Mouse (Mus musculus) right cerebral cortex, adult 2 months (tissue): ENCODE results near the gene Naa50.
A peak's percentile ranks its signal among the peaks of the same experiment; 100 is the strongest.

Source experiments
- DNase-seq, 2 experiments: peaks; one replicate each; pipeline ENCODE4 v3.0.0; 2021 to 2022; ENCODE audit warnings: low spot score in 2 of 2

Naa50 gene

DNA sequence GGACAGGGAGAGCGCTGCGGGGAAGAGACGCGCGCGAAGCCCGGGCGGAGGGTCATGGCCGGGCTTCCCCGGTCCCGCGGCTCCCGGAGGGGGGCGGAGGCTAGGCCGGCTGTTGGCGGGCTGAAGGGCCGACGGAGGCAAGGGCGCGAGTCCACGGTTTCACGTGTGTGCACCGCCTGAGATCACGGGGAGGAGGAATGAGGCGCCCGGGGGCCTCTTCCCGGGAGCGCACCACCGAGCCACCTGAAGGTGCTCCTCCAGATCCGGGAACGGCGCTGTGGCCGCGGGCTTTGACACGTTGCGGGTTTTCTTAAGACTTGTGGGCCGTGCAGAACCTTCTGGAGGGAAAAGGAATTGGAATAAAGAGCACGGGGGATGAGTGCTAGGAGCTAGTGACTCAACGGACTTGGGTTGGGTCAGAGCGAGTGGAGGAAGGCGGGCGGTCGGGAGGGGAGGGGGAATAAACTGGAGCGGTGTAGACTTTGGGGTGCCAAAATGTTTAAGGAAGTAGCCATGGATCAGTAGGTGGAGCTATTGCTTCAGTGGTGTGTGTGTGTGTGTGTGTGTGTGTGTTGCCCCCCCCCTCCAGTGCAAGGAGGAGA lies 657 bp downstream of the Naa50 start:
- DNase-seq = peak; percentile 61 to 66

DNA sequence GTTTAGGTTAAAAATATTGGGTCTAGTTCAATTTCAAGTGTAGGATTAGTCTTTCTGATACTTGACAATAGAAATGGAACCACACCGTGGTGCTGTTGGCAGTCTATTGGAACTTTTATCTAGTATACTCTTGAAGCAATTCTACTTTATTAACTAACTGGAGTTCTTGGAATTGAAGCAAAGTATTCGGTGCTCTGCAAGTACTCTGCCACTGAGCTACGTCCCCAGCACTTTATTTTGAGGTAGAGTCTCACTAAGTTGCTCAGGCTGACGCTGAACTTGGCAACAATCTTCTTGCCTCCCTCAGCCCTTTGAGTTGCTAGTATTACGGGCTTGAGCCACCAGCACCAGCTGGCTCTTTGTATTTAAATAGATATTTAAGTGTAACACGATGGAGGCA lies 1.9 kb downstream of the Naa50 start:
- peak in 1 of 2 experiments; percentile 36 for DNase-seq

DNA sequence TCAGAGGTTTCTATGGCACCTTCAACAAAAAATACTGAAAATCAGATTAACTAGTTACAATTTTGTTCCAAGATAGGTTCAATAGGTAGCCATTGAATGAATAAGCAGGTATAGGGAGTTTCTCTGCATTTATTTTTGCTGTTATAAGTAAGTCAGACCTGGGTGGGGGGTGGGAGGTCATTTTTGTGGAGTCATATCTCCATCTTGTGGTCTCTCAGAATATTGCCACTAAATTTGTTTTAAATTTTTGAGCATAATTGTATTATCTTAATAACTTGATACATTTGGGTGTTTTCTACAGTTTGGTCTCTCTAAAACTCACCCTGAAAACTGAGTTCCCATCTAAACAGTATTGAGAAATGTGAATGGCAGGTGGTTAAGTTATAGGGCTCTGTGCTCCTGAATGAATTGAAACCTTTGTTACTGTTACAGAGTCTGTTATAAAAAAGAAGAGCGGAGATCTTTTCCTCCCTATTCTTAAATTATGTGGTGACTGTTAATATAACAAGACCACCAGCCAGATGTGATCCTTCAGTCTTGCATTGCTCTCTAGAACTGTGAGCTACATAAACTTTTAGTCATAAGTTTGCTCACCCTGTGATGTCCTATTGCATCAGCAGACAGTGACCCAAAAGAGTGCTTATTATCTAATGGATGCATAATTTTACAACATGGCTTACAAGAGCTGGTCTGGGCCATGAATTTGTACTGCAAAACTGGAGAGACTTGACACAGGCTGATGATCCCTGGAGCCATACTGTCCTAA lies 9.6 kb downstream of the Naa50 start:
- no peak for DNase-seq

- no peak for DNase-seq
These were observed 14.9 kb downstream of the Naa50 start for GRCm38 (mm10) chr16:44154497-44155057.

DNA sequence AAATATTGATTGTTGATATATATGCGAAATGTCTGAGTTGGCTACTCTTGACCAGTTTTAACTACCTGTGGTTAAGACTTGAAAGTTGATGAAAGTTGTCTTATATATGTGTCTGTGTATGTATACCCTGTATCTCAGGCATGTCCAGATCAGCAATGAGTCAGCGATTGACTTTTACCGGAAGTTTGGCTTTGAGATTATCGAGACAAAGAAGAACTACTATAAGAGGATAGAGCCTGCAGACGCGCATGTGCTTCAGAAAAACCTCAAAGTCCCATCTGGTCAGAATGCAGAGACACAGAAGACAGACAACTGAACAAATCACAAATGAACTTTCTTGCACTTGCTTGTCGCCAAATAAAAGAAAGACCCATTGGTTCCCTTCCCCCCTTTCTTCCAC lies 19.7 kb downstream of the Naa50 start:
- no peak for DNase-seq

GRCm38 (mm10) chr16:44163831-44164230 lies 24.2 kb downstream of the Naa50 start:
- DNase-seq = no peak

DNA sequence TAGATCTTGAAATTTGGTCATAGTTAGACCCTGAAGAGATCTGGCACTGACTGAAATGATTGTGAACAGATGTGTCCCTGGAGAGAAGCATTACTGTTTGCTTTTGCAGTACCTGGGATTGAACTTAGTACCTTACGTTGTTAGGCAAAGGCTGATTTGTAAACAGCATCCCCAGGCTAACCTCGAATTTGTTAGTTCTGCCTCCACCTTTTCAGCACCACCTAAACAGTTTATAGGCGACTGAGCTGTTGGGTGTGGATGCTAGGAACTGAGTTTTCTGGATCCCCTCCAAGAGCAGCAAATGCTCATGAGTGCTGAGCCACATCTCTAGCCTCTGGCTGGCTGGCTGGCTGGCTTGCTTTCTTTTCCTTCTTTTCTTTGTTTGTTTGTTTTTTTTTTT lies 25.6 kb downstream of the Naa50 start:
- DNase-seq = no peak

- DNase-seq = no peak
These were observed 29.4 kb downstream of the Naa50 start for GRCm38 (mm10) chr16:44168990-44169389.

GRCm38 (mm10) chr16:44172297-44173154 lies 32.9 kb downstream of the Naa50 start:
- DNase-seq = peak; percentile 98 to 99

DNA sequence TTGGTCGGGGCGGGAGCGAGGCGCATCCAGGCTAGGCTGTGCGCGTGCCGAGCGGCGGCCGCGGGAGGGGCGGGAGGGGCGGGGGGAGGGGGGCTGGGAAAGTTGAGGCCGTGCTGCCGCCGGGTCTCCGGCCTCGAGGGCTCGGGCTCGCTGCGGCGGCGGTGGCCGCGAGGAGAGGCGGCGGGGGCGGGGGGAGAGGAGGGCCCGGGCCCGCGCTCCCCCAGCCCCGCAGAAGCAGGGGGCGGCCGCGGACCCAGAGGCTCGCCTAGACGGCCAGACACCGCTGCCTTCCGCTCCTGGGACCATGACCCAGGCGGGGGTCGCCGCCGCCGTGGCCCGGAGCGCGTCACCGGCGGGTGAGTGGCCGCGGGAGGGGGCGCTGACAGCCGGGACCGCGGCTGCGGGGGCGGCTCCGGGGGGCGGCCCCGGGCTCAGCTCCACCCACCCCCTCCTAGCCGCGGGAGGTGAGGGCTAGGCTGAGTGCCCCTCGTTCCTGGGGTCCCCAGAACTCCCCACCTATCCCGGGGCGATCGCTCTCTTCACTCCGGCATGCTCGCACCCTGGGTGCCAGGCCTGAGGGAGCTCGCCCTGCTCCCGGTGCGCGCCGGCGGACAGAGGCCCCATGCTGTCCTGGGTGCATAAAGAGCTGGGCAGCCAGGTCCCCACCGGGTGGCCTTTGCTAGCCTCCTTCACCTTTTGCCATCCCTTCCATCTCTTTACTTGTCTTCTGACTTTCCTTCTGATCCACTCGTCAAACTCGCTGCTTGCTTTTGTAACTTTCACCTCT lies 33.7 kb downstream of the Naa50 start, which contains the start of gene Usf3:
Gene Usf3, plus strand, starts transcription at position 92 of the 787 bp plus-strand sequence.
- DNase-seq = peak; percentile 31 to 34

DNA sequence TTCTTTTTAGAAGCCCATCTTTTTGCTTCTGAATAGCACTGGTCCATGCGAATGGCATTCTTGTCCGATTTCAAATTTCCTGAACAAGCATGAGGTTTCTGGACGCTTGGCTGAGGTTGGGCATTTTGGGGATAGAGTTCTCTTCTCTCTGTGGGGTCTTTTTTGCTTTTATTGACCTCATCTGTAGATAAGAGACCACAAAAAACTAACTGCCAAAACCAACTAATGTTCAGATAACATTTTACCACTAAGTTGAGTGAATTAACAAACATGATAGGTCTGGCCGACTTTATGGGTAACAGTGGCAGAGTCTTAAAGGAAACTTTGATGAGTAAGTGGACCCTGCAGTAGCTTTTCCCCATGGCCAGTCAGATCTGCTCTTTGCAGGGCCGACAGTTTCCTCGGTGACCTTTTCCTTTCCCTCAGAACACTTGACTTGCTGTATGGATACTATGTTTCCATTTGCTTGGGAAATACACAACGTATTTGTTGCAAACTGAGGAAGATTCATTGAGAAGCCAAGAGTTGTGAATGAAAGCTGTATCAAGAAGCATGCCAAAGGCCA lies 34.4 kb downstream of the Naa50 start:
- no peak for DNase-seq

GRCm38 (mm10) chr16:44175001-44175400 lies 35.4 kb downstream of the Naa50 start:
- no peak for DNase-seq

DNA sequence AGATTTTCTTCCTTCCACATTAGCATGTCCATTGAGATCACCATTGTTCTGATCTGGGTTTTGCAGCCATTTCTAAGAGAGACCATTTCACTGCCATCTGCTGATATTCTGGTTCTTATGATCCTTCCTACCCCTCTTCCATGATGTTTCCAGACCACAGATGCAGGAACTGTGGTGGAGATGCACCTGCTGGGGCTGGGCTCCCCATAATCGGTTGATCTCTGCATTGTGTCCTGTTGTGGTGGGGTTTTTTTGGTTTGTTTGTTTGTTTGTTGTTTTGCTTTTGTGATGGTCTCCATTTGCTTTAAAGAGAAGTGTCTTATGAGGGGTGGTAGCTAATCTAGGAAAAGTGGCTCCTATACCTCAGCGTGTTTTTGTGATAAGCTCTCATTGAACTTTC lies 36.9 kb downstream of the Naa50 start:
- no peak for DNase-seq

- no peak for DNase-seq
These were observed 38.9 kb downstream of the Naa50 start for GRCm38 (mm10) chr16:44178555-44178954.

DNA sequence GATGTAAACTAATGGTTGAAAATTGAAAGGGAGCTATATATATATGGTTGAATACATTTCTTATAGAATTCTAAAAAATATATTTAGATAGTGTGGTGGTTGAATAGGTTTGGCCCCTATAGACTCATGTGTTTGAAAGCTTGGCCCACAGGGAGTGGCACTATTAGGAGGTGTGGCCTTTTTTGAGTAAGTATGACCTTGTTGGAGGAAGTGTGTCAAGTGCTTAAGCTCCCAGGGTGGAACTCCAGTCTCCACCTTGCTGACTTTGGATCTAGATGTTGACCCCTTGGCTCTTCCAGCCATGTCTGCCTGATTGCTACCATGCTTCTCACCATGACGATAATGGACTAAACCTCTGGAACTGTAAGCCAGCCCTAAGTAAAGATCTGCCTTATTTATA lies 43.0 kb downstream of the Naa50 start:
- DNase-seq = no peak

DNA sequence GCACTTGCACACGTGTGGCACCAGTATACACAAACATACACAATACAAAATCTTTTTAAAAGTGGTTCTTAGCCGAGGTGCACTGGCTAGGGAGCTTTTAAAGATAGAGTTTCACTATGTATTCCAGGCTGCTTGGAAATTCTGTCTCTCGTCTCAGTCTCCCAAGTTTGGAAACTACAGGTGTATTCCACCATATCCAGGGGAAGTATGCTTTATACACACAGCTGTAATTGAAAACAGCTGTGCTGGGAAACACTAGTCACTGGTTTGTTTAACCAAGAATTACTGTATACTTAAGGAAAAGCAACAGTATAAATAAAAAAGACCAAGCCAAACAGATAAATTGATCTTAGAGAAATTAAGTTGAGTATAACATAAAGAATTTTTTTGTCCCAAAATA lies 45.1 kb downstream of the Naa50 start:
- no peak for DNase-seq

- DNase-seq = no peak
These were observed 47.5 kb downstream of the Naa50 start for GRCm38 (mm10) chr16:44187172-44187571.

GRCm38 (mm10) chr16:44188766-44189165 lies 49.1 kb downstream of the Naa50 start:
- no peak for DNase-seq

GRCm38 (mm10) chr16:44190032-44190431 lies 50.4 kb downstream of the Naa50 start:
- no peak for DNase-seq

DNA sequence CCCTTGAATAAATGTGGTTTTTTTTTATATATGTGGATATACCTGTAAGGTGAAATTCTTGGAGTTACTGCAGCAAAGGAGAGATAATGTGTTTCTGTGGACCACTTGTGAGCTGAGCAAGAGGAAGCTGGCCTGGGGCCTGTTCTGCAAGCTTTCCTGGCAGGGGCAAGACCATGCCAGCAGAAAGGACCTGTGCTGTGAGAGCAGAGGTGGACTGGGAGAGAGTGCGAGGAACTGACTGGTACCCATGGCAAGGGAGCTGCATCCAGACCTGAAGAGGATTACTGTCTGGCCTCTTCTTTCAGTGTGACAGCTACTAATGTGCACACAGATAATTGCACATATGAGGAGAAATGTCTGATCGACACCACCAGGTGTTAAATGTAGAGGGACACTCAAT lies 51.3 kb downstream of the Naa50 start:
- no peak for DNase-seq
